Mouse (Mus musculus): ENCODE measurements around the gene Gm11127.
"Not testable (repeated sequence)": the region's sequence is repeated elsewhere in the genome, so short reads cannot be mapped to it uniquely, and the experiment has no call there.

GRCm38 (mm10) chr17:36036126-36036525 lies 22.0 kb downstream of the Gm11127 start:
- not testable (repeated sequence) for TF ChIP-seq CTCF (IDR thresholded peaks at IDR 0.05; ENCODE audit: control insufficient read depth, insufficient read depth, insufficient read length); CEBPB (IDR thresholded peaks at IDR 0.05; ENCODE audit: low read depth)

All from C2C12 (cell line).